10 mouse cellular contexts compared by ENCODE assay signal in the genomic region with DNA sequence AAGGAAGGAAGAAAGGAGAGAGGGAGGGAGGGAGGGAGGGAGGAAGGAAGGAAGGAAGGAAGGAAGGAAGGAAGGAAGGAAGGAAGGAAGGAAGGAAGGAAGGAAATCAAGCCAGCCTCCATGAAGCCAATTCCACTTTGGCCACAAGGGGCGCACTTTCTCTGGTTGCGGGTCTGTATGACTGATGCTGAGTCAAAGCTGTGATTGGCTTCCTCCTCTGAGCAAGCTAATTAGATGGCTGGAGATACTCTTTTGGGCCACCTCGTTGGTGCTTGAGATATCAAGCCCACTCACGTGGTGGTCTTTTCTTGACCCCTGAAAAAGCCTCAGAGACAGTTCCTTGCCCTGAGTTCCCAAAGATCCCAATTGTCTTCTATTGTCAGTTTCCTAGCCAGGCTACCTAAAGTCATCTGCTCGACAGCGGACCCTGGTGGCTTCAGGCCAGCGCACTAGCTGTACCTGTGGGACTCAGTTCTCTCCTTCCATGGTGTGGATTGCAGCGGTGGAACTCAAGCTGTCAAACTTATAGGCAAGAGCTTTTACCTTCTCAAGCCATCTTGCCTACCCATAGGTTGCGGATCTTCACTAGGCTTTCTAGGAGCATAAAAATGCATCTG. TPM values are rescaled to one million over a fixed set of nuclear protein-coding genes. Genes with fewer than 3 reads are reported as not detected.
DNase-seq lines count a peak whose midpoint lies in the region; ATAC-seq and TF ChIP-seq lines count a peak whose summit lies in the region.
"Had no signal": no experiment of that assay in that cellular context is flagged by ENCODE, and none has a peak within 500 bp of the region (broad histone marks: within the 10 kb centered on the region; RNA-seq: fewer than 3 reads in every experiment).

No protein-coding gene starts in this region.

- H3K27me3 ChIP-seq in G1E (ENCODE audit: insufficient read depth, low read length), result peaks cover 14% of the 10 kb centered on the region
- H3K27me3 ChIP-seq in limb, embryonic 11.5 days (ENCODE audit: control insufficient read depth, insufficient read depth, low read length), result no peaks in the 10 kb centered on the region
- H3K27me3 ChIP-seq: lung, embryonic 15.5 days had no signal

- WGBS in limb, embryonic 11.5 days, result 25% methylated on average over 9 of the region's 9 CpGs

- H3K27ac ChIP-seq in limb, embryonic 11.5 days (replicated peaks; ENCODE audit: low read depth, low read length), result no peak overlapping the region
- H3K27ac ChIP-seq: lung, embryonic 15.5 days had no signal

- H3K36me3 ChIP-seq in G1E (replicated peaks), result no peaks in the 10 kb centered on the region
- no peaks in the 10 kb centered on the region for H3K36me3 ChIP-seq in limb, embryonic 11.5 days (ENCODE audit: control insufficient read depth, insufficient read depth, low read length)
- H3K36me3 ChIP-seq: lung, embryonic 15.5 days had no signal

- no peak overlapping the region for H3K4me3 ChIP-seq in G1E (ENCODE audit: low read depth, low read length)
- no peak overlapping the region for H3K4me3 ChIP-seq in limb, embryonic 11.5 days (ENCODE audit: low read depth, low read length)
- H3K4me3 ChIP-seq: erythroblast, embryonic 14.5 days; lung, embryonic 15.5 days had no signal

- H3K9ac ChIP-seq in limb, embryonic 11.5 days (ENCODE audit: low read length), result no peak overlapping the region
- H3K9ac ChIP-seq: lung, embryonic 15.5 days had no signal

- peak; percentile 70 for TF ChIP-seq CTCF in G1E (IDR thresholded peaks at IDR 0.05; ENCODE audit: low read depth, low read length)

- H3K9me3 ChIP-seq in G1E (replicated peaks), result no peaks in the 10 kb centered on the region
- H3K9me3 ChIP-seq in limb, embryonic 11.5 days (ENCODE audit: control insufficient read depth, low read length), result no peaks in the 10 kb centered on the region
- H3K9me3 ChIP-seq: lung, embryonic 15.5 days had no signal

- peak; percentile 63 for DNase-seq in layer of hippocampus, adult 11-12 months (ENCODE audit: low spot score)
- DNase-seq in layer of hippocampus, adult 9-11 months, result no peak
- DNase-seq in G1E (ENCODE audit: low spot score), result peak; percentile 52
- DNase-seq in cerebellum, adult 11 months, result peak; percentile 48
- DNase-seq in forelimb bud, embryonic 11.5 days (ENCODE audit: low read depth, low spot score), result peak; percentile 66
- peak; percentile 84 for DNase-seq in limb, embryonic 11.5 days (ENCODE audit: low spot score)
- peak; percentile 82 for DNase-seq in naive thymus-derived CD4-positive, alpha-beta T cell, adult 2 months (ENCODE audit: low read depth)
- DNase-seq in thymus, postnatal 0 days (ENCODE audit: low spot score), result peak; percentile 84

- no peak overlapping the region for H3K4me2 ChIP-seq in limb, embryonic 11.5 days (ENCODE audit: low read depth, severe bottlenecking)
- H3K4me2 ChIP-seq: lung, embryonic 15.5 days had no signal

- no peak for ATAC-seq in G1E (ENCODE audit: extremely low read depth, insufficient number of reproducible peaks, low FRiP score, poor library complexity, severe bottlenecking)
- no peak for ATAC-seq in limb, embryonic 11.5 days (ENCODE audit: insufficient number of reproducible peaks, low FRiP score, low TSS enrichment, low read depth)

- peaks cover 9% of the 10 kb centered on the region; the same call in 1 of the 2 replicates for H3K4me1 ChIP-seq in G1E (ENCODE audit: insufficient read depth, low read depth, low read length)
- H3K4me1 ChIP-seq in limb, embryonic 11.5 days (ENCODE audit: control insufficient read depth, insufficient read depth, low read length), result no peaks in the 10 kb centered on the region

RNA-seq across cellular contexts. Expression of gene Fgfbp3, which starts 9.6 kb away (rescaled TPM):
- total RNA-seq in G1E (2014; fragmentation: Nextera tagmentation) (4.1 and 5.6 TPM in 2 replicates), G1E (2017) (1.3 and 1.9 TPM in 2 replicates)
- 7.7 and 12.6 TPM in 2 replicates for polyA plus RNA-seq in G1E (2012)
- polyA plus RNA-seq in limb, embryonic 11.5 days (2014; fragmentation: Nextera tagmentation; extraction: Ambion mirVana), result 3.1 and 4.7 TPM in 2 replicates
- polyA plus RNA-seq in thymus, postnatal 0 days (2015; fragmentation: Nextera tagmentation; extraction: Ambion mirVana), result 5.2 and 6.5 TPM in 2 replicates

RNA-seq across cellular contexts. Expression of gene Btaf1, which starts 16.1 kb away (rescaled TPM):
- total RNA-seq in G1E (2014; fragmentation: Nextera tagmentation) (192 and 201 TPM in 2 replicates), G1E (2017) (148 and 161 TPM in 2 replicates)
- 4.8 and 6.4 TPM in 2 replicates for polyA plus RNA-seq in G1E (2012)
- 15.3 and 17.3 TPM in 2 replicates for polyA plus RNA-seq in limb, embryonic 11.5 days (2014; fragmentation: Nextera tagmentation; extraction: Ambion mirVana)
- polyA plus RNA-seq in thymus, postnatal 0 days (2015; fragmentation: Nextera tagmentation; extraction: Ambion mirVana), result 8.6 and 10.1 TPM in 2 replicates
